ENCODE assay signal across 7 mouse cellular contexts in genomic region chr13:21259171-21259631, GRCm38 (mm10). TPM values are rescaled to one million over a fixed set of nuclear protein-coding genes. Genes with fewer than 3 reads are reported as not detected.
A peak's percentile ranks its signal among the peaks of the same experiment; 100 is the strongest.
DNase-seq lines count a peak whose midpoint lies in the region; ATAC-seq and TF ChIP-seq lines count a peak whose summit lies in the region.

No protein-coding gene starts in this region.

- no peaks in the 10 kb centered on the region for H3K9me3 ChIP-seq in lung, postnatal 0 days (ENCODE audit: low read length)
- H3K9me3 ChIP-seq in hindbrain, embryonic 16.5 days (ENCODE audit: control insufficient read depth, low read length), result no peaks in the 10 kb centered on the region

- no peaks in the 10 kb centered on the region for H3K79me2 ChIP-seq in myocyte (ENCODE audit: control insufficient read depth, insufficient read depth)

- no peak for ATAC-seq in lung, postnatal 0 days
- ATAC-seq in hindbrain, embryonic 16.5 days, result peak; percentile 51

- H3K9ac ChIP-seq in lung, postnatal 0 days (replicated peaks; ENCODE audit: low read depth), result no peak overlapping the region
- H3K9ac ChIP-seq in hindbrain, embryonic 16.5 days (ENCODE audit: low read depth, low read length), result peak overlapping the region; percentile 66

- peaks cover 6% of the 10 kb centered on the region; the same call in 1 of the 2 replicates for H3K4me1 ChIP-seq in lung, postnatal 0 days (ENCODE audit: insufficient read depth, low read depth, low read length)
- H3K4me1 ChIP-seq in hindbrain, embryonic 16.5 days (ENCODE audit: control insufficient read depth, insufficient read depth, low read depth, low read length), result peaks cover 6% of the 10 kb centered on the region

- no peak for DNase-seq in lung, postnatal 0 days (ENCODE audit: low spot score)
- no peak for DNase-seq in lung, postnatal 4 days
- DNase-seq in embryo, embryonic 11 days, result peak; percentile 59
- DNase-seq in thymus, postnatal 14 days, result no peak
- no peak for DNase-seq in urinary bladder, postnatal 4 days (ENCODE audit: low spot score in 2 of 2)

- TF ChIP-seq EP300 in lung, postnatal 0 days (IDR thresholded peaks at IDR 0.05), result no peak

- no peak for TF ChIP-seq POLR2A in myocyte (IDR thresholded peaks at IDR 0.05; ENCODE audit: insufficient read length, low read depth)

- H3K4me2 ChIP-seq in lung, postnatal 0 days (replicated peaks; ENCODE audit: low read depth, low read length), result peak overlapping the region; percentile 47
- peak overlapping the region; percentile 77 for H3K4me2 ChIP-seq in hindbrain, embryonic 16.5 days (ENCODE audit: low read length)
- peak overlapping the region; percentile 81 for H3K4me2 ChIP-seq in myocyte (ENCODE audit: low read depth)

- H3K27me3 ChIP-seq in lung, postnatal 0 days (replicated peaks; ENCODE audit: insufficient read depth, low read length), result 0 out of 2 replicates have a peak, but pooled peaks cover 7% of the 10 kb centered on the region
- peaks cover 10% of the 10 kb centered on the region for H3K27me3 ChIP-seq in hindbrain, embryonic 16.5 days (replicated peaks; ENCODE audit: control insufficient read depth, insufficient read depth, low read length)
- H3K27me3 ChIP-seq in myocyte (ENCODE audit: control insufficient read depth, insufficient read depth, insufficient read length), result no peaks in the 10 kb centered on the region

- H3K27ac ChIP-seq in lung, postnatal 0 days (ENCODE audit: low read length), result no peak overlapping the region
- peak overlapping the region; percentile 42; the same call in 1 of the 2 replicates for H3K27ac ChIP-seq in hindbrain, embryonic 16.5 days (ENCODE audit: low read depth, low read length)

- H3ac ChIP-seq in myocyte (ENCODE audit: control insufficient read depth, insufficient read length), result no peak overlapping the region

- TF ChIP-seq CTCF in lung, postnatal 0 days (IDR thresholded peaks at IDR 0.05), result no peak

- WGBS in lung, postnatal 0 days, result under 1% methylated on average over 15 of the region's 15 CpGs
- 0% methylated on average over 15 of the region's 15 CpGs for WGBS in hindbrain, embryonic 16.5 days

- no peaks in the 10 kb centered on the region for H3K36me3 ChIP-seq in lung, postnatal 0 days (ENCODE audit: insufficient read depth, low read length)
- H3K36me3 ChIP-seq in hindbrain, embryonic 16.5 days (ENCODE audit: control insufficient read depth, insufficient read depth, low read length), result no peaks in the 10 kb centered on the region
- H3K36me3 ChIP-seq in myocyte (ENCODE audit: control insufficient read depth, insufficient read depth), result no peaks in the 10 kb centered on the region

- peak overlapping the region; percentile 6; the same call in 1 of the 2 replicates for H3K4me3 ChIP-seq in lung, postnatal 0 days (ENCODE audit: low read depth, low read length)
- peak overlapping the region; percentile 63 for H3K4me3 ChIP-seq in hindbrain, embryonic 16.5 days (ENCODE audit: low read length)
- H3K4me3 ChIP-seq in myocyte, result peak overlapping the region; percentile 24

TF ChIP-seq in myocyte, 11 proteins besides CTCF, POLR2A, EP300 and RAD21:
- TF ChIP-seq MYOD1 (IDR thresholded peaks at IDR 0.05; ENCODE audit: control insufficient read depth in 1 of 3, insufficient read length in 2 of 3, low read depth in 2 of 3) (no peak), POLR2AphosphoS2 (IDR thresholded peaks at IDR 0.05; ENCODE audit: insufficient read length, low read depth) (no peak), SRF (IDR thresholded peaks at IDR 0.05; ENCODE audit: control insufficient read depth, insufficient read length, low read depth) (no peak), CEBPB (IDR thresholded peaks at IDR 0.05; ENCODE audit: insufficient read depth, poor library complexity, severe bottlenecking) (no peak), MYOG (IDR thresholded peaks at IDR 0.05; ENCODE audit: control insufficient read depth in 1 of 3, insufficient read depth in 1 of 3, insufficient read length in 2 of 3, low read depth in 2 of 3) (no peak), MAX (IDR thresholded peaks at IDR 0.05; ENCODE audit: low read depth) (no peak), E2F4 (IDR thresholded peaks at IDR 0.05; ENCODE audit: insufficient read depth) (no peak), TCF3 (IDR thresholded peaks at IDR 0.05; ENCODE audit: insufficient read length, low read depth) (no peak), REST (IDR thresholded peaks at IDR 0.05; ENCODE audit: insufficient read depth, insufficient read length) (no peak), TCF12 (IDR thresholded peaks at IDR 0.05; ENCODE audit: insufficient read depth, poor library complexity, severe bottlenecking) (no peak), USF1 (IDR thresholded peaks at IDR 0.05; ENCODE audit: low read depth) (no peak)

RNA-seq across cellular contexts. Expression of gene Gpx5, which starts 33.3 kb away (rescaled TPM):
- polyA plus RNA-seq in lung, postnatal 0 days (2015; fragmentation: Nextera tagmentation; extraction: Ambion mirVana), result not detected in 2 replicates
- not detected in 2 replicates for polyA plus RNA-seq in hindbrain, embryonic 16.5 days (2015; fragmentation: Nextera tagmentation; extraction: Ambion mirVana)
- polyA plus RNA-seq in myocyte (2012; fragmentation: generic; extraction: Trizol), result not detected

RNA-seq across cellular contexts. Expression of gene Gpx6, which starts 52.7 kb away (rescaled TPM):
- polyA plus RNA-seq in lung, postnatal 0 days (2015; fragmentation: Nextera tagmentation; extraction: Ambion mirVana), result 0.21 and 0.27 TPM in 2 replicates
- polyA plus RNA-seq in hindbrain, embryonic 16.5 days (2015; fragmentation: Nextera tagmentation; extraction: Ambion mirVana), result 0.26 and 0.64 TPM in 2 replicates
- polyA plus RNA-seq in myocyte (2012; fragmentation: generic; extraction: Trizol), result not detected

Comparison
In these comparisons a context has a peak if more than half of its experiments do, and no peak if none do; other contexts are left out.
1. H3K4me3 ChIP-seq: peak in every context shown above with its lines; median percentile 63 in hindbrain, embryonic 16.5 days; 24 in myocyte; 6 in lung, postnatal 0 days.